Mouse (Mus musculus) induced T-regulatory cell, adult 2 months (primary cell): ENCODE data around the gene Kcp.

ENCODE experiments used
- DNase-seq: peaks from one replicate; pipeline ENCODE4 v3.0.0-alpha.2; 2012; ENCODE audit warnings: low read depth

Gene Kcp

DNA sequence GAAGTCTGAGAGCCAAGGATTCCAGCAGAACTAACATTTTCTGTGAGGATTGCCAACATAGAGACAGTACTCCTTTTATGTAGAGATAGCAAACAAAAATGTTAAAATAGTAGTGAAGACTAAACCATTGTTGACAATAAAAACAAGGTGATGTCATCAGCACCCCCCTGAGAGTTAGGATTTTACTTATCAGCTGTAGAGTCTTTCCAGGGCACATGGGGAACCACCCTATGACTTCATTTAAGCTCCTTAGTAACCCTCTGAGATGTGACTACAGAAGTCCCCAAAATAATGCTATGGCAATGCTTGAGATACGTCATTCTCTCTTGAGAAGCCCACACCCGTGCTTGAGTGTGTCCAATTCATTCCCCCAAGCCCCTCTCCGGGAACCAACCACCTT lies 44.4 kb downstream of the Kcp start:
- DNase-seq = no peak

DNA sequence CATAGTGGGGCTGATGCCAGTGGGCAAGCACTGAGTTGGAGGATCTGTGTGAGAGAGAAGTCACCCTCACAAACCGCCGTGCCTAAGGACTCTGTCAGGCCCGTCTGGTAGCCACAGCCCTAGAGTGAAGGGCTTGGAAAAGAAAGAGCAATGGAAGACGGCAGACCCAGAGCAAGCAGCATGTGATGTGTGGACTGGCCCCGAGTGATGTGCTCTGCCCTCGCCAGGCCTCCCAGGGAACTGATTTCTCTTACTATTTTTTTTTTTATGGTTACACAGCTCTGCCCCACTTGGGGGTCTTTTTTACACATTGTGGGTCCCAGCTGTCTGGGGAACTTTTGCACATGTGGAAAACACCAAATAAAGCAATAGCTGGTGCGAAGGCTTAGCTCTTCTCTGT lies 46.2 kb downstream of the Kcp start:
- no peak for DNase-seq

DNA sequence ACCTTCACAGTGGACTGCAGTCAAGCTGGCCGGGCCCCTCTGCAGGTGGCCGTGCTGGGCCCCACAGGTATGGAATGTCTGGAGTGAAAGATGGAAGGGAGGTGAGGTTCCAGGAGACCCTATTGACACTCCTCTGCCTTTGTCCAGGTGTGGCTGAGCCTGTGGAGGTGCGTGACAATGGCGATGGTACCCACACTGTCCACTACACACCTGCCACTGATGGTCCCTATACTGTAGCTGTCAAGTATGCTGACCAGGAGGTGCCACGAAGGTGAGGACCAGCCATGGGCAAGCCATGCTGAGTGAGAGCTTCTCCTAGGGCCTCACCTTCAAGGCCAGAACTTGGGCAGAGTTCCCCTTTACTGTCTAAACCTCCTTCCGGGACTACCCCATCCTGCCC lies 57.1 kb downstream of the Kcp start:
- DNase-seq = no peak

GRCm38 (mm10) chr6:29449858-29450257 lies 57.9 kb downstream of the Kcp start:
- no peak for DNase-seq

DNA sequence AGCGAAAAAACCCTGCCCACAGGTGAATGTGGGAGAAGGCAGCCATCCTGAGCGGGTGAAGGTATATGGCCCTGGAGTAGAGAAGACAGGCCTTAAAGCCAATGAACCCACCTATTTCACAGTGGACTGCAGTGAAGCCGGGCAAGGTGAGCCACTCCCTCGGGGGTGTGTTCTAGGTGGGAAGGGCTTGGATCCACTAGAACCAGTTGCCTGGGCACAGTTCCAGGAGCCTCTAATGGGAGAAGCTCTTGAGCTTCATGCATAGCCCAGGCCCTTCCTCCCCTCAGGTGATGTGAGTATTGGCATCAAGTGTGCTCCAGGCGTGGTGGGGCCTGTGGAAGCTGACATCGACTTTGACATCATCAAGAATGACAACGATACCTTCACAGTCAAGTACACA lies 62.4 kb downstream of the Kcp start:
- no peak for DNase-seq

DNA sequence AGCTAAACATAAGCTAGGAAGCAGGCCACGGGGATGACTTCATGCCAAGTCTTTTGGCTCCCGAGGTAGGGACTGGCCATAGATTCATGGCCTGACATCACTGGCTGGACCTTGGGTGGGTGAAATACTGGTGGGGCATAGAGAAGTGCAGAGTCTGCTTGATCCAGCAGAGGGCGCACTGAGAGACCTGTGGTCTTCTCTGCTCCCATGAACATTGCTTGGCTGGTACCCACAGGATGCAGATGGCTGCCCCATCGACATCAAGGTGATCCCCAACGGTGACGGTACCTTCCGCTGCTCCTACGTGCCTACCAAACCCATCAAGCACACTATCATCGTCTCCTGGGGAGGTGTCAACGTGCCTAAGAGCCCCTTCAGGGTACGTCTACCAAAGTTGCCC lies 63.0 kb downstream of the Kcp start:
- peak; percentile 60 for DNase-seq

GRCm38 (mm10) chr6:29439789-29440188 lies 68.0 kb downstream of the Kcp start:
- DNase-seq = no peak

DNA sequence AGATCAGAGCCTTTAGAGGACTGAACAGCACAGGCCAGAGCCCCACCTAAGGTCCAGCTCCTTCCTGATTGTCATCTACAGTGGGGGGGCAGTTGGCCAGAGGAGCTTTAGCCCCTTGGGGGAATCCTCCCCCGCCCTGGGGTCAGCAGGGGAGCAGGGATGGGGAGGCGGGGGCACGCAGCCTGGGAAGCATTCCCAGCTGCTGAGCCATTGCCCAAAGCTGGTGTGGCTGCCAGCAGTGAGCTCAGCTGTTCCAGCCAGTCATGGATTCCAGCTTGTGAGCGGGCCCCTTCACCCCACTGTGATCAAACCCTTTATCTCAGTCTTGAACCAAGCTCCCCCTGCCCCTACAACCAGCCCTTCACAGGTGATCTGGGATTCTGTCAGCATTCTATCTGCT lies 68.5 kb downstream of the Kcp start:
- no peak for DNase-seq

DNA sequence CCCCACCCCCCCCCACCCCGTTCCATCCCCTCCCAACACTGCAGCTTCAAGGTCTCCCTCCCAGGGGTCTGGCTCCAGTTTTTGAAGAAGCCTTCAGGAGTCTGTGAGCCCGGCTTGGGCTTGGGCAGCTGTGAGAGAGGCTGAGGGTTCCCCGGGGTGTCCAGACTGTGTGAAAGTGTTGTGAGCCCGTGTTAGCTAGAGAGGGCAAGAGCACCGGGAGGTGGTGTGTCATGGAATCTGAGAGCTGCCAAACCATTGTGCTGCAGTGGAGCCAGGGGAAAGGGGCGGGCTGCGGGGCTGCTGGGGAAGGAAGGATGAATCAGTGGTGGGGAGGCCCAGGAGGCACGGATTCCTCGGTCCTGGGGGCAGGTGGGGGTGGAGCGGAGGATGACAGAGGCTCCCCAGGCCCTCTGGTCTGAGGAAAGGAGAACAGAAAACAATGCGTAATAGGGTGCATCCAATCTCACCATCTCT lies 71.3 kb downstream of the Kcp start:
- DNase-seq = no peak

DNA sequence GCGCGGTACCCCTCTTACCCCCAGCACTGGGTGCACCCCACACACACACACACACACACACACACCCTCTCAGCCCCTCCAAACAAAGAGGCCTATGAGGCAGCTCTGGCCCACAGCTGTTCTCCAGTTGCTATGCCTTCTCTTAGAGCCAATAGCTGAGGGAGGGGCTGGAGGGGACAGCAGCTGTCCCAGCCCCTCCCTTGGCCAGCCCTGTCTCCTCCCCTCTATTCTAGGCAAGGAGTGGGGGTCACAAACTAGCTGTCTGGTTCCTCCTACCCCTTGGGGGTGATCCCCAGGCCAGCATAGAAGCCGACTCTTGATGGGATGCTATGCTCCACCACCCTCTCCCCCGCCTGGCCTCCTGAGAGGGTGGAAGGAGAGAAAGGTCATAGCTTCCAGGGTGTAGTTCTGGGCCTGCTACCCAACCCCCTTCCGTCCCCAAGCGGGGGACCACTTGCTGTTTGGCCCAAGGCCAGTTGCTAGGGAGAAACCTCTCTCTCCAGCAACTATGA lies 71.8 kb downstream of the Kcp start:
- DNase-seq = no peak

GRCm38 (mm10) chr6:29434911-29435691 lies 72.7 kb downstream of the Kcp start:
- DNase-seq = no peak

DNA sequence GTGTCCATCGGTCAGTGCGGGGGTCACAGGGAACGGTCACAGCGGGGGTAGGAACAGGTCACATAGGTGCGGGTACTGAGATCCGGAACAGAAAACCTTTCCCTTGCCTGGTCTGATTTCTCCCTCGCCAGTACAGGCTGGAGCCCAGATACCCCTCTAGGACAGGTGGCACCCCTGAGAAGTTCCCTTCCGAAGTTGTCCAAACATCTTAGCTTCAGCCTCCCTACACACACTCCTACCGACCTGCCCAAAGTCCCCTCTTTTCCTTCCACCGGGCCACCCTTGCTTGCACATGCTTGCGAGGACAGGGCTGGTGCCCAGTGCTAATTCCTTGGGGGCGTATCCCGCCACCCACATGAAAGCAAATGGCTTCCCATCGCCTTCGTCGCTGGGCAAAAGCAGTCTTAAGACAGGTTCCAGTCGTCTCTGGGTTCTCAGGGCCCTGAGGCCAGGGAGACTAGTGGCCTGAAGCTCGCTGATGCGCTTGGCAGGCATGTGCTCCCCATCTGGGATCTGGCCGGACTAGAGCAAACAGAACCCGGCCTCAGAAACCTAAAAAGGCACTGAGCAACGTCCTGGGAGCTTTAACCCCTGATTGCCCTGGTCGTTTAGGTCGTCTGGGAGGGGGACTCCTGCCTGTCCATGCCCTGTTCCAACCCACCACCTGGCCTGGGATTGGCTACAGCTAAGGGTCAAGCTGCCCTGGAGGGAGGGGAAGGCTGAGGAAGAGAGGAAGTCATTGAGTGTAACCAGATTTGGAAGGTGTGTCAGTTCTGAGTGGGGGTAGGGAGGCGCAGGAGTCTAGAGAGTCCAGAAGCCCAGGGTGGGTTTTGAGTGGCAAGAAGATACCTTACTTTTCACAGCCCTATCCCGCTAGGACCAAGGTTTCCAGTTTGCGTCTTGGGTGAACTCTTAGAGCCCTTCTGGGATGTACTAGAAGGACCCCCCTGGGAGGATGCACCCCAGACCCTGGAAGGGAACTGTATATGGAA lies 73.7 kb downstream of the Kcp start:
- no peak for DNase-seq

DNA sequence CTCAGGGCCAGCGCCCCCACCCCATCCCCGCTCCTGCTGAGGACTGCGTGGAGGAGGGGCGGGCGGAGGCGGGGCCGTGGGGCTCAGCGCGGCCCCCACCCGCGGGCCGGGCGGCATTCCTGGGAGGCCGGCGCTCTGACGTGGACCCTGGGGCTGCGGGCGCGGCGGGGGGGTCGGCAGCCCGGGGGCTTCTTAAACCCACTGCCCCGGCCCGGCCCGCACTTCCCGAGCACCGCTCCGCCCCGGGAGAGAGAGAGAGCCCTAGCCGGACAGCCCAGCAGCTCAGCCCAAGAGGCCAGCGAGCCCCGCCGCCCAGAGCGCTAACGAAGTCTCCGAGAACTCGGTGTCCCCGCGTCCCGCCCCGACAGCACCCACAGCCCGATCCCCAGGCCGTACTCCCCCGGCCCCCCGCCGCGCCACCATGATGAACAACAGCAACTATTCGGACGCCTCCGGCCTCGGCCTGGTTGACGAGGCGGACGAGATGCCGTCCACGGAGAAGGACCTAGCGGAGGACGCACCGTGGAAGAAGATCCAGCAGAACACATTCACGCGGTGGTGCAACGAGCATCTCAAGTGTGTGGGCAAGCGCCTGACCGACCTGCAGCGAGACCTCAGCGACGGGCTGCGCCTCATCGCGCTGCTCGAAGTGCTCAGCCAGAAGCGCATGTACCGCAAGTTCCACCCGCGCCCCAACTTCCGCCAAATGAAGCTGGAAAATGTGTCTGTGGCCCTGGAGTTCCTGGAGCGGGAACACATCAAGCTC lies 74.5 kb downstream of the Kcp start, which contains the start of gene Flnc:
TSS of gene Flnc (plus strand) at position 219 of the 766 bp plus-strand sequence.
- peak; percentile 12 for DNase-seq

DNA sequence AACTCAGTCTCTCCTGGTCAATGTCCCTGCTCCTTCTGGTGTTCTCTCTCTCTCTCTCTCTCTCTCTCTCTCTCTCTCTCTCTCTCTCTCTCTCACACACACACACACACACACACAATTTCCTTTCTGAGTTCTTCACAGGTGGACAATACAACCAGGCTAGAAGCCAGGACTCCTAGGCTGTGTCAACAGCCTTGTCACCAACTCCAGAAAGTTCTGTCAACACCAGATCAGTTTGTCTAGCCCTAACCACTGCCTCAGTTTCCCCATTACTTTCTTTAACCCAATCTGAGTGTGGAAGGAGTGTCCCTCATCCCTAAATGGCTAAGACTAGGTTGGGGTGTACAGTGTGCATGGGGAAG lies 75.1 kb downstream of the Kcp start:
- no peak for DNase-seq

DNA sequence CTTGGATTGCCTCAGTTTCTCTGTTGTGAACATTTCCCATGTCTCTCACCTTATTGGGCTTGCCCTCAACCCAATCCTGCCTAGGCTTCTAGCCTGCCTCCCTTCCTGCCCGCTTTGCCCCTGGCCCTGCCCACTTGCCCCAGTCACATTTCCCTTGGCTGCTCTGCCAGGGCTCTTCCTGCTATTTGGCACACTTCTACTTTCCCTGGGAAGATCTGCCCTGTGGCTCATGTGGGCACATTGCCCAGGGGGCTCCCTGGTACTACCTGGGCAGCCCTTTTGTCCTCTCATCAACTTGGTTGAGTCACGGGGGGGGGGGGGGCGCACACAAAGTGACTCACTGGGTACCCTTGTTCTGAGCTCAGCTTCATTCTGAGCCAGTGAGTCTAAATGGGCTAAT lies 75.6 kb downstream of the Kcp start:
- DNase-seq = no peak

GRCm38 (mm10) chr6:29431473-29431872 lies 76.3 kb downstream of the Kcp start:
- no peak for DNase-seq

DNA sequence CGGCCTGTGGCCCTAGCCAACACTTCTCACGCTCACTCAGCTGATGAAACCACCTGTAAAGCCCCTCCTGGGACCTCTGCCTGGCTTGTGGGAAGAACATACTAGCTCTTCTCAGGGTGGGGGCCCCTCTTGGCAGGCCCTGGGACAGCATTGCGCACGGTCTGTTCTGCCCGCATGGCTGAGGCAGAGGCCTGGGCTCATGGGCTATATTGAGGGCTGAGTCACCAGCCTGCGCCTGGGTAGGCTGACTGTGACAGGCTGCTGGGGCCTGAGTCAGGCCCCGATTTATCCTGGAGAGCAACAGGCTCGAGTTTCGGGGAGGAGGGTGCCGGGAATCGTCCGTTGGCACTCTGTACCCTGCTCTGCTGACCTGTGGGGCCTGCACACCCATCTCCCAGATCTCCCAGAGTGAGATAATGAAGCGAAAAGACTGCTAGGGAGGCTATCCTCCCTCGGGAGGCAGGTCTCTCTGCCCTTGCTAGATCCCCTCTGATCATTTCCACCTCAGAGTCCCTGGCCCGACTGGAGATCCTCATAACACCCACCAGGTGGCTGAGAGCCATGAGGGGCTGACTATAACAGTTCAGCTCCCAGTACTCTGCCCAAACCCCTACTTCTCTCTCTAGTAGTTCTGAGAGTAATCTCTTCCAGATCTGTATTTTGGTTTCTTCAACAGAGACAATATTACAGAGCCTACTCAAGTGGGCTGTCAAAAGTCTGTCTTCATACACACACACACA lies 76.9 kb downstream of the Kcp start:
- DNase-seq = no peak

- no peak for DNase-seq
Measured at GRCm38 (mm10) chr6:29428171-29428570, 79.6 kb downstream of the Kcp start.

GRCm38 (mm10) chr6:29426331-29426730 lies 81.4 kb downstream of the Kcp start:
- DNase-seq = no peak

GRCm38 (mm10) chr6:29425118-29425517 lies 82.6 kb downstream of the Kcp start:
- DNase-seq = no peak
